Mouse (Mus musculus) liver, postnatal 0 days (tissue): ENCODE data around the gene Lrrc29. TPM values are rescaled to one million over a fixed set of nuclear protein-coding genes. Genes with fewer than 3 reads are reported as not detected.
A peak's percentile ranks its signal among the peaks of the same experiment; 100 is the strongest.

Experiments used
- ATAC-seq: fragments of 200-750 bp; cut with Nextera tagmentation; 2 replicates; pipeline ENCODE4 v1.8.0; 2017; ENCODE audit warnings: mild to moderate bottlenecking, moderate library complexity
- DNase-seq: peaks from one replicate; pipeline ENCODE4 v3.0.0-alpha.2; 2016
- H3K27ac ChIP-seq: fragments of 300-500 bp; sonication (generic); 2 replicates; pipeline ENCODE4 v1.5.1; 2014; ENCODE audit warnings: antibody characterized with exemption, moderate library complexity, mild to moderate bottlenecking, low read depth
- H3K27me3 ChIP-seq: fragments of 300-500 bp; sonication (generic); 2 replicates; pipeline ENCODE4 v1.6.1; 2014; ENCODE audit warnings: low read length, control low read depth, mixed read lengths; ENCODE audit not compliant: insufficient read depth
- H3K36me3 ChIP-seq: fragments of 300-500 bp; sonication (generic); replicated peaks from 2 replicates; pipeline ENCODE4 v1.6.1; 2014; ENCODE audit warnings: mild to moderate bottlenecking, control low read depth, low read length, moderate library complexity, mixed read lengths; ENCODE audit not compliant: insufficient read depth
- H3K4me1 ChIP-seq: fragments of 300-500 bp; sonication (generic); 2 replicates; pipeline ENCODE4 v1.6.1; 2014; ENCODE audit warnings: antibody characterized with exemption, mild to moderate bottlenecking, control low read depth; ENCODE audit not compliant: insufficient read depth
- H3K4me2 ChIP-seq: fragments of 300-500 bp; sonication (generic); 2 replicates; pipeline ENCODE4 v1.6.1; 2014; ENCODE audit warnings: low read depth, mild to moderate bottlenecking, low read length, moderate library complexity, mixed read lengths
- H3K4me3 ChIP-seq: fragments of 300-500 bp; sonication (generic); 2 replicates; pipeline ENCODE4 v1.5.1; 2014; ENCODE audit warnings: low read depth, low read length
- H3K9ac ChIP-seq: fragments of 300-500 bp; sonication (generic); replicated peaks from 2 replicates; pipeline ENCODE4 v1.6.1; 2014; ENCODE audit warnings: mild to moderate bottlenecking, moderate library complexity
- H3K9me3 ChIP-seq: fragments of 300-500 bp; sonication (generic); 2 replicates; pipeline ENCODE4 v1.6.1; 2016; ENCODE audit warnings: mild to moderate bottlenecking, control low read depth, low read length, mixed read lengths
- CTCF ChIP-seq: sonication (generic); IDR thresholded peaks from 2 replicates; pipeline ENCODE4 v1.5.1; 2016; ENCODE audit warnings: antibody characterized with exemption, low read depth
- EP300 ChIP-seq: IDR thresholded peaks from 2 replicates; pipeline ENCODE4 v1.6.1; 2016; ENCODE audit warnings: antibody characterized with exemption, low read depth, mild to moderate bottlenecking
- WGBS: fragments of 180-500 bp; shearing (Covaris S2); extraction: QIAGEN DNeasy Blood & Tissue Kit; methylation state at CpG from one replicate; pipeline ENCODE4 v1.1.7; 2014; ENCODE audit not compliant: insufficient replicate concordance; 5-methylcytosine and 5-hydroxymethylcytosine counted together
- polyA plus RNA-seq: library from polyadenylated mRNA; unstranded; fragments of >200 nt; fragmentation: Nextera tagmentation; extraction: Ambion mirVana; gene quantifications from 2 replicates; pipeline ENCODE4 v1.2.1, GENCODE M21; 2015

Gene Lrrc29
- polyA plus RNA-seq, 1 experiment from 2014 or later, result 7.7 TPM

DNA sequence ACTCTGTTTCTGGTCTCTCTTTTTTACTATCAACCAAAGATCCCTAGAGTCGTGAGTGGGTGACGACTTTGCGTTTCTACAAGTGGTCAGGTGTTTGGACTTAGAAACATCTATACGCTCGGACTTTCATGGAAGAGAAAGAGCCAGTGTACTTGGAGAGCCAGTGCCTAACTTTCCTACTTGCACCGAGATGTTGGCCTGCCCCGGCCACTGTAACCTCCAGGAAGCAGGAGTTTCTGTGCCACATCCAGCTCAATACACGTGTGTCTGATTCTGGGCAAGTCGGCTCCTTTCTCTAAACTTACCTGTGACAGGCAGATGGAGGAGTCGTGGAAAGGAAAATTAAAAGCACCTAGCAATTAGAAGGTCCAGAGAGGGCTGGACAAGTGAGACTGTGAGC, 50.2 kb downstream of the Lrrc29 start, which contains the start of gene Nol3:
TSS of gene Nol3 (plus strand) at position 301 of the 400 bp plus-strand sequence.
- Histone ChIP-seq H3K4me3 (peak within 1 kb of the TSS; percentile 36), H3K4me2 (peak within 1 kb of the TSS; percentile 70), H3K27ac (no peak within 1 kb of the TSS), H3K4me1 (peaks cover 16% of the 10 kb centered on the region), H3K9ac (peak within 1 kb of the TSS; percentile 30), H3K9me3 (no peaks in the 10 kb centered on the region), H3K36me3 (no peaks in the 10 kb centered on the region), H3K27me3 (peaks cover 86% of the 10 kb centered on the region)
- DNase-seq (no peak), ATAC-seq (no peak)
- no peak for TF ChIP-seq EP300
- no peak for TF ChIP-seq CTCF
- WGBS, result 9% methylated on average over 10 of the region's 10 CpGs

DNA sequence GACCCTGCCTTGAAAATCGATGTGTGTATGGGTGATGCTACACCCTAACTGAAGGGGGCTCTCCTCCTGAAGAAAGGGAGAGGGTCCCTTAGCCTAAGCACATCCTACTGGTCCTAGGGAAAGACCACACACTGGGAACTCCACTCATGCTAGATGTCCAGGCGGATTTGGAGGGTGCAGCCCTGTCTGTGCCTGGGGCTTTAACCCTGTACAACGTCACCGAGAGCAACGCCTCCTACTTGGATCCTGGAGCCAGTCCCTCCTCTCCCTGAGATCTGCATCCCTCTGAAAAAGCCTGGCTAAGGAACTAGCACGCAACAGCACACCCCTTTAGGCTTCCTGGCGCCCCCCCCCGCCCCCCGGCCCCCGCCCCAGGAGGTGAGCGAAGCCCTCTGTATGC, 50.7 kb downstream of the Lrrc29 start:
- 15% methylated on average over 11 of the region's 11 CpGs for WGBS
- H3K9me3 ChIP-seq, result no peaks in the 10 kb centered on the region
- no peak overlapping the region for H3K4me2 ChIP-seq
- no peak for ATAC-seq
- H3K36me3 ChIP-seq, result no peaks in the 10 kb centered on the region
- no peak overlapping the region for H3K27ac ChIP-seq
- H3K27me3 ChIP-seq, result peaks cover 91% of the 10 kb centered on the region
- no peak for TF ChIP-seq CTCF
- no peak for TF ChIP-seq EP300
- DNase-seq, result no peak
- no peak overlapping the region for H3K9ac ChIP-seq
- H3K4me1 ChIP-seq, result peaks cover 16% of the 10 kb centered on the region
- no peak overlapping the region for H3K4me3 ChIP-seq

GRCm38 (mm10) chr8:105270916-105271186, 55.2 kb downstream of the Lrrc29 start:
- no peak overlapping the region for H3K9ac ChIP-seq
- 0 out of 2 replicates have a peak, but pooled peaks have one; percentile 6 for TF ChIP-seq CTCF
- no peak for TF ChIP-seq EP300
- no peaks in the 10 kb centered on the region for H3K36me3 ChIP-seq
- 4% methylated on average over 11 of the region's 11 CpGs for whole genome bisulfite sequencing
- H3K4me3 ChIP-seq, result no peak overlapping the region
- ATAC-seq (no peak), DNase-seq (no peak)
- H3K27ac ChIP-seq, result no peak overlapping the region
- peaks cover 17% of the 10 kb centered on the region for H3K4me1 ChIP-seq
- no peak overlapping the region for H3K4me2 ChIP-seq
- no peaks in the 10 kb centered on the region for H3K9me3 ChIP-seq
- H3K27me3 ChIP-seq, result peaks cover 85% of the 10 kb centered on the region

GRCm38 (mm10) chr8:105270101-105270915, 55.8 kb downstream of the Lrrc29 start:
- Histone ChIP-seq H3K27me3 (peaks cover 80% of the 10 kb centered on the region), H3K4me2 (peak overlapping the region; percentile 76; the same call in 1 of the 2 replicates), H3K27ac (no peak overlapping the region), H3K4me3 (peak overlapping the region; percentile 42), H3K4me1 (peaks cover 19% of the 10 kb centered on the region), H3K9me3 (no peaks in the 10 kb centered on the region), H3K9ac (no peak overlapping the region), H3K36me3 (no peaks in the 10 kb centered on the region)
- ATAC-seq, result no peak
- DNase-seq, result no peak
- TF ChIP-seq EP300 (no peak), CTCF (no peak)
- 6% methylated on average over 39 of the region's 39 CpGs for WGBS

GRCm38 (mm10) chr8:105269461-105269947, 56.6 kb downstream of the Lrrc29 start, which contains the start of gene Hsf4:
TSS of gene Hsf4 (plus strand) at chr8:105269801.
- H3K9ac ChIP-seq, result peak within 1 kb of the TSS; percentile 30; the same call in 1 of the 2 replicates
- no peak within 1 kb of the TSS for H3K27ac ChIP-seq
- DNase-seq (peak; percentile 49), ATAC-seq (peak; percentile 58)
- peaks cover 71% of the 10 kb centered on the region for H3K27me3 ChIP-seq
- H3K4me2 ChIP-seq, result peak within 1 kb of the TSS; percentile 76
- no peaks in the 10 kb centered on the region for H3K36me3 ChIP-seq
- H3K4me3 ChIP-seq, result peak within 1 kb of the TSS; percentile 42
- 1% methylated on average over 40 of the region's 42 CpGs for WGBS
- no peak for TF ChIP-seq EP300
- no peak for TF ChIP-seq CTCF
- no peaks in the 10 kb centered on the region for H3K9me3 ChIP-seq
- peaks cover 26% of the 10 kb centered on the region for H3K4me1 ChIP-seq

DNA sequence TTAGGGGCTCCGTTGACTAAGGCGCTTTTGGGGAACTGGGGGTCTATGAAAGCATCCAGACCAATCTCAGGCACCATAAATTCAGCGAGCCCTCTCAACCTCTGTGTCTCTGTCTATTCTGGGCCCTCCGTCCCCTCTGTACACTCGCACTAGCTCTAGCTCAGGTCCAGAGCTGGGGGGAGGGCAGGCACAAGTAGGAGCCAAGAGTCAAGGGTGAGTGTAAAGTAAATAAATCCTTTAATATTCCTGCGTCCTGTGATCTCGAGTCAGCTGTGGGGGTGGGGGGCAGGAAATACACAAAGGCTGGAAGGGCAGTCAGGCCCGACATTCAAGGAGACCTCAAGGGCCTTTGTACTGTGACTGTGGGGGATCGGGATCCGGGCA, 57.0 kb downstream of the Lrrc29 start:
- no peak for TF ChIP-seq EP300
- no peak for TF ChIP-seq CTCF
- DNase-seq, result no peak
- 16% methylated on average over 10 of the region's 10 CpGs for WGBS
- Histone ChIP-seq H3K27me3 (peaks cover 67% of the 10 kb centered on the region), H3K9ac (peak overlapping the region; percentile 30; the same call in 1 of the 2 replicates), H3K4me2 (peak overlapping the region; percentile 76), H3K36me3 (no peaks in the 10 kb centered on the region), H3K4me1 (peaks cover 28% of the 10 kb centered on the region), H3K9me3 (no peaks in the 10 kb centered on the region), H3K27ac (no peak overlapping the region), H3K4me3 (peak overlapping the region; percentile 42)
- ATAC-seq, result peak; percentile 28; the same call in 1 of the 2 replicates
